Mouse (Mus musculus): Measurements from ENCODE around the gene Fgf2. TPM values are rescaled to one million over a fixed set of nuclear protein-coding genes. Genes with fewer than 3 reads are reported as not detected.

Gene Fgf2
- total RNA-seq (2021): 10 to 100 TPM; 15.9 to 17.5 TPM
- long read RNA-seq, experiment 1, partial matches to known transcripts: 0 of 4 reads
- long read RNA-seq, experiment 1, other reads (novel, unspliced or antisense): 4 of 4 reads
- long read RNA-seq, experiment 2, full-length matches to known transcripts: 1 of 7 reads
- long read RNA-seq, experiment 2, partial matches to known transcripts: 1 of 7 reads
- long read RNA-seq, experiment 2, other reads (novel, unspliced or antisense): 5 of 7 reads

GRCm38 (mm10) chr3:37348221-37349165, at the start of gene Fgf2:
Gene Fgf2, plus strand, starts transcription at chr3:37348346.
- peak; percentile 65 for DNase-seq

- DNase-seq: no peak
These were observed 48.7 kb upstream of the Fgf2 start for GRCm38 (mm10) chr3:37299470-37299869.

GRCm38 (mm10) chr3:37302685-37303084, 45.5 kb upstream of the Fgf2 start:
- peak; percentile 28 for DNase-seq

- no peak for DNase-seq
These were observed 44.6 kb upstream of the Fgf2 start for GRCm38 (mm10) chr3:37303392-37304139.

GRCm38 (mm10) chr3:37311897-37312369, 36.2 kb upstream of the Fgf2 start:
- DNase-seq: peak; percentile 7

GRCm38 (mm10) chr3:37312370-37312941, 35.7 kb upstream of the Fgf2 start, which contains the start of the genes Bbs12 and Cetn4:
Gene Bbs12, plus strand, starts transcription at chr3:37312554.
Gene Cetn4, minus strand, starts transcription at chr3:37312708.
- DNase-seq: peak; percentile 98

GRCm38 (mm10) chr3:37313371-37313770, 34.8 kb upstream of the Fgf2 start:
- DNase-seq: no peak

- DNase-seq: no peak
These were observed 31.9 kb upstream of the Fgf2 start for GRCm38 (mm10) chr3:37316233-37316632.

- no peak for DNase-seq
These were observed 23.8 kb upstream of the Fgf2 start for GRCm38 (mm10) chr3:37324310-37324709.

GRCm38 (mm10) chr3:37325317-37326112, 22.6 kb upstream of the Fgf2 start:
- no peak for DNase-seq

- no peak for DNase-seq
These were observed 21.5 kb upstream of the Fgf2 start for GRCm38 (mm10) chr3:37326627-37327026.

GRCm38 (mm10) chr3:37328489-37328888, 19.7 kb upstream of the Fgf2 start:
- DNase-seq: no peak

GRCm38 (mm10) chr3:37329963-37330362, 18.2 kb upstream of the Fgf2 start:
- DNase-seq: no peak

GRCm38 (mm10) chr3:37331999-37332449, 16.1 kb upstream of the Fgf2 start:
- no peak for DNase-seq

GRCm38 (mm10) chr3:37334053-37334452, 14.1 kb upstream of the Fgf2 start:
- DNase-seq: no peak

GRCm38 (mm10) chr3:37341110-37341509, 7.0 kb upstream of the Fgf2 start:
- peak; percentile 50 for DNase-seq

- DNase-seq: no peak
These were observed 5.3 kb upstream of the Fgf2 start for GRCm38 (mm10) chr3:37342811-37343210.

GRCm38 (mm10) chr3:37347671-37348070, 475 bp upstream of the Fgf2 start:
- no peak for DNase-seq

- no peak for DNase-seq
These were observed 1.0 kb downstream of the Fgf2 start for GRCm38 (mm10) chr3:37349166-37349548.

GRCm38 (mm10) chr3:37350386-37350785, 2.2 kb downstream of the Fgf2 start:
- no peak for DNase-seq

- DNase-seq: no peak
These were observed 5.9 kb downstream of the Fgf2 start for GRCm38 (mm10) chr3:37353951-37354481.

All from gastrocnemius, postnatal 10 days (tissue).